Mouse (Mus musculus) E14TG2a.4 (cell line): Measurements from ENCODE around the gene Spred2.

Experiments
- CTCF ChIP-seq: conservative IDR thresholded peaks from 2 replicates; pipeline ENCODE4 v1.5.1; 2014; ENCODE audit warnings: low read length
- POU5F1 ChIP-seq: IDR thresholded peaks from 2 replicates; pipeline ENCODE4 v1.6.1; 2014; ENCODE audit warnings: low read length, borderline replicate concordance

- no peak for TF ChIP-seq CTCF
- no peak for TF ChIP-seq POU5F1
These were observed 83.5 kb downstream of the Spred2 start for GRCm38 (mm10) chr11:20007701-20008100.
